Mouse (Mus musculus): ENCODE measurements around the gene Tnfaip3.

Tnfaip3 gene

GRCm38 (mm10) chr10:18964856-18965255, 50.6 kb downstream of the Tnfaip3 start:
- no peak for ATAC-seq (ENCODE audit: low TSS enrichment)

GRCm38 (mm10) chr10:18959777-18960492, 55.5 kb downstream of the Tnfaip3 start:
- ATAC-seq (ENCODE audit: low TSS enrichment): no peak

- peak; percentile 95 for ATAC-seq (ENCODE audit: low TSS enrichment)
These were observed 61.8 kb downstream of the Tnfaip3 start for GRCm38 (mm10) chr10:18953706-18954071.

GRCm38 (mm10) chr10:18953011-18953705, 62.3 kb downstream of the Tnfaip3 start:
- no peak for ATAC-seq (ENCODE audit: low TSS enrichment)
